Mouse (Mus musculus) kidney, embryonic 15.5 days (tissue): Measurements from ENCODE around the gene Olfr1441. TPM values are rescaled to one million over a fixed set of nuclear protein-coding genes. Genes with fewer than 3 reads are reported as not detected.

Experiments used
- ATAC-seq: fragments of 200-750 bp; cut with Nextera tagmentation; replicated peaks from 2 replicates; pipeline ENCODE4 v1.8.0; 2017; ENCODE audit warnings: moderate TSS enrichment; ENCODE audit not compliant: low FRiP score
- H3K27ac ChIP-seq: fragments of 300-500 bp; sonication (generic); 2 replicates; pipeline ENCODE4 v1.5.1; 2015; ENCODE audit warnings: mild to moderate bottlenecking, inconsistent platforms
- H3K27me3 ChIP-seq: fragments of 300-500 bp; sonication (generic); 2 replicates; pipeline ENCODE4 v1.6.1; 2015; ENCODE audit warnings: inconsistent platforms
- H3K36me3 ChIP-seq: fragments of 300-500 bp; sonication (generic); 2 replicates; pipeline ENCODE4 v1.6.1; 2015; ENCODE audit warnings: inconsistent platforms
- H3K4me1 ChIP-seq: fragments of 300-500 bp; sonication (generic); 2 replicates; pipeline ENCODE4 v1.6.1; 2015; ENCODE audit warnings: inconsistent platforms
- H3K4me2 ChIP-seq: fragments of 300-500 bp; sonication (generic); 2 replicates; pipeline ENCODE4 v1.6.1; 2015; ENCODE audit warnings: moderate library complexity, mild to moderate bottlenecking, inconsistent platforms
- H3K4me3 ChIP-seq: fragments of 300-500 bp; sonication (generic); replicated peaks from 2 replicates; pipeline ENCODE4 v1.5.1; 2015; ENCODE audit warnings: mild to moderate bottlenecking, inconsistent platforms
- H3K9ac ChIP-seq: fragments of 300-500 bp; sonication (generic); 2 replicates; pipeline ENCODE4 v1.6.1; 2015; ENCODE audit warnings: mild to moderate bottlenecking, inconsistent platforms
- H3K9me3 ChIP-seq: fragments of 300-500 bp; sonication (generic); replicated peaks from 2 replicates; pipeline ENCODE4 v1.6.1; 2016; ENCODE audit warnings: inconsistent platforms
- whole genome bisulfite sequencing: fragments of 180-500 bp; shearing (Covaris S2); methylation state at CpG from one replicate; pipeline ENCODE4 v1.1.7; 2015; ENCODE audit warnings: mixed read lengths; 5-methylcytosine and 5-hydroxymethylcytosine counted together
- polyA plus RNA-seq: library from polyadenylated mRNA; unstranded; fragments of >200 nt; fragmentation: Nextera tagmentation; extraction: Ambion mirVana; gene quantifications from 2 replicates; pipeline ENCODE4 v1.2.1, GENCODE M21; 2015

The Olfr1441 gene
- polyA plus RNA-seq = not detected in 2 replicates

GRCm38 (mm10) chr19:12417361-12417760 lies at the start of gene Olfr1441:
Gene Olfr1441, plus strand, starts transcription at chr19:12417433.
- Histone ChIP-seq H3K4me3 (no peak within 1 kb of the TSS), H3K9ac (no peak within 1 kb of the TSS), H3K4me2 (no peak within 1 kb of the TSS), H3K27ac (no peak within 1 kb of the TSS), H3K27me3 (no peaks in the 10 kb centered on the region), H3K9me3 (no peaks in the 10 kb centered on the region), H3K36me3 (no peaks in the 10 kb centered on the region), H3K4me1 (no peaks in the 10 kb centered on the region)
- ATAC-seq = no peak

- Histone ChIP-seq H3K4me1 (no peaks in the 10 kb centered on the region), H3K27me3 (no peaks in the 10 kb centered on the region), H3K4me2 (no peak overlapping the region), H3K27ac (no peak overlapping the region), H3K9me3 (no peaks in the 10 kb centered on the region), H3K9ac (no peak overlapping the region), H3K4me3 (no peak overlapping the region), H3K36me3 (no peaks in the 10 kb centered on the region)
- WGBS = 80% methylated on average over 3 of the region's 3 CpGs
- no peak for ATAC-seq
These were observed 44.2 kb upstream of the Olfr1441 start for GRCm38 (mm10) chr19:12373004-12373403.

DNA sequence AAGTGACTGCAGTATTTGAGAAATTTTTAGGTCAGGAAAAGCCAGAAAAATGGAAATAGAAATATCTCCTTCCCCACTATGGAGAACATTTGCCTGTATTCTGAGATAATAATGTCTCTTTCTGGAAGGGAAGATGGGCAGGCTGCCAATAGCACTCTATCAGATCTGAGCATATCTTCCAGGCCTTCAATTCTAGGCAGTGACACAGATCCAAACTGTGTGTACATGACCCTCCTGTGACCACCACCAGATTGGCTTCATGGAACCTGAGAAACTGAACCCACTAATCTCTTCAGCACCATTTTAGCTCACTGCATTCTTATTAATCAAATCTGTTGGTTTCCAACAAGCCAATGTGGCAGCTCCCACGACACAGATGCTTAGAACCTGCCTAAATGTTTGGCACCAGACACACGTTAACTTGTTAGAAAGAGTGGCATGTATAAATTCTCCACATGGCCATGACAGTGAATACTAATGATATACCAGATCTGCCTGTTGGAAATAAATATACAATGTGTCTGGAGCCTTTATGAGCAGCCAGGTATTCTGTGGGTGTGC lies 42.7 kb upstream of the Olfr1441 start:
- Histone ChIP-seq H3K4me3 (no peak overlapping the region), H3K27ac (no peak overlapping the region), H3K9ac (no peak overlapping the region), H3K4me1 (no peaks in the 10 kb centered on the region), H3K4me2 (no peak overlapping the region), H3K27me3 (no peaks in the 10 kb centered on the region), H3K36me3 (no peaks in the 10 kb centered on the region), H3K9me3 (no peaks in the 10 kb centered on the region)
- no peak for ATAC-seq
- WGBS = 64% methylated on average over 2 of the region's 2 CpGs

DNA sequence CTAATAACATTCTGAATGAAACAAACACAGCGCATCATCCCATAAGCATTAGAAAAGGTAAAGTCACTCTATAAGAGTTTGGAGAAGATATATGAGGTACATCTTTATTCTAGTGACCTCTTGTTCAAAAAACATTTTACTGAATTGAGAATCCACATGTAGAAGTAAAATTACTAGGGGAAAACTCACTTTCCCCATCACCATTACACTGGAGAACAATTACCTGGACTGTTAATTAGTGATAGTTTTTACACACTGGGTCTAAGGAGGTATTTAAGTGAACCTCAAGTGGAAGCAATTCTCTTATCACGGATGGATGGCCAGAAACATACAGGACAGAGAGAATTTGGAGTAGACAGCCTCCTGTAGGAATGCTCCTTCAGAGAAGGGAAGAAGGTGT lies 30.3 kb upstream of the Olfr1441 start, which contains the start of gene Olfr1440:
Gene Olfr1440, plus strand, starts transcription at position 301 of the 400 bp plus-strand sequence.
- Histone ChIP-seq H3K27me3 (no peaks in the 10 kb centered on the region), H3K36me3 (no peaks in the 10 kb centered on the region), H3K9ac (no peak within 1 kb of the TSS), H3K4me3 (no peak within 1 kb of the TSS), H3K4me2 (no peak within 1 kb of the TSS), H3K4me1 (no peaks in the 10 kb centered on the region), H3K9me3 (no peaks in the 10 kb centered on the region), H3K27ac (no peak within 1 kb of the TSS)
- WGBS = 80% methylated on average over 2 of the region's 2 CpGs
- ATAC-seq = no peak

DNA sequence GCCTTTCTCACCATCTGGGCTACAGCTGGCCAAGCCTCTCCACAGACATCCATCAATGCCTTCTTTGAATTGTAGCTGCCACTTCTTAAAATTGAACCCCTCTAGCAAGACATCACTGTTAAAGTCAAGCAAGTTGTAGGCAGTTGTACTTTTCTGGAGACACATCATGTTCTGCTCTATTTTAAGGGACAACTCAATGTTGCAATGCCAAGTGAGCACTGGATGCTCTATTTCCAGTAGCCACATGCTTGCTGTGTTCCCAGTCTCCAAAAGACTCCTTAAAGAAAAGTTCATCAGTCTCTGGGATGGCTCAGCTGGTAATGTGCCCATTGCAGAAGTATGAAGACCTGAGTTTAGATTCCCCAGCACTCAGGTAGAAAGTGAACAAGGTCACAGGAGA lies 3.5 kb upstream of the Olfr1441 start:
- no peak overlapping the region for H3K9ac ChIP-seq

DNA sequence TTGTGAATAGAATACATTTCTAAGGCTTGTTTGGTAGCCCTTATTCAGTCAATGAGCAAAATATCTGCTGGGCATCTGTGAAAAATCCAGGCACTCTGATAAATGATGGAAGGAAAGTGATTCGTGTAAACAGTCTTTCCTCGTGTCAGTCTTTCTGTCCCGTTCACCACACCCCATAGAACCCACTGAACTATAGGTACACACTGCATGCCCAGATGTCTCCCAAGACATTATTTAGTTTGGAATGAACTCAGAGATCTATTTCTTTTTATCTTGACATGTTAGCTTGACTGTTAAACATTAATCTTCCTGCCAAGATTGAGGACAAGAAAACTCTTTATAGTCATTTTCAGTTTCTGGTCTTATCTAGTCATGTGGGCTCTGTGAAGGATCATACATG lies 1.1 kb downstream of the Olfr1441 start:
- ATAC-seq = no peak
- no peaks in the 10 kb centered on the region for H3K9me3 ChIP-seq
- H3K27me3 ChIP-seq = no peaks in the 10 kb centered on the region
- no peak overlapping the region for H3K27ac ChIP-seq
- H3K36me3 ChIP-seq = no peaks in the 10 kb centered on the region
- WGBS = 73% methylated on average over 3 of the region's 3 CpGs
- no peaks in the 10 kb centered on the region for H3K4me1 ChIP-seq
- no peak overlapping the region for H3K4me2 ChIP-seq
- no peak overlapping the region for H3K9ac ChIP-seq
- no peak overlapping the region for H3K4me3 ChIP-seq

More for the DNA sequence above, 3.5 kb upstream of the Olfr1441 start:
- H3K4me1 ChIP-seq = no peaks in the 10 kb centered on the region
- H3K27ac ChIP-seq = no peak overlapping the region
- H3K36me3 ChIP-seq = no peaks in the 10 kb centered on the region
- no peak overlapping the region for H3K4me3 ChIP-seq
- no peaks in the 10 kb centered on the region for H3K27me3 ChIP-seq
- ATAC-seq = no peak
- H3K4me2 ChIP-seq = no peak overlapping the region
- H3K9me3 ChIP-seq = no peaks in the 10 kb centered on the region

GRCm38 (mm10) chr19:12420555-12420954 lies 3.3 kb downstream of the Olfr1441 start:
- Histone ChIP-seq H3K27me3 (no peaks in the 10 kb centered on the region), H3K9me3 (no peaks in the 10 kb centered on the region)
- 77% methylated on average over 6 of the region's 6 CpGs for WGBS

GRCm38 (mm10) chr19:12421680-12422079 lies 4.4 kb downstream of the Olfr1441 start:
- 74% methylated on average over 1 of the region's 1 CpGs for WGBS
- H3K36me3 ChIP-seq = no peaks in the 10 kb centered on the region
- no peaks in the 10 kb centered on the region for H3K4me1 ChIP-seq
- H3K9me3 ChIP-seq = no peaks in the 10 kb centered on the region
- H3K27me3 ChIP-seq = no peaks in the 10 kb centered on the region
- no peak overlapping the region for H3K9ac ChIP-seq
- no peak for ATAC-seq
- no peak overlapping the region for H3K4me3 ChIP-seq
- no peak overlapping the region for H3K27ac ChIP-seq
- no peak overlapping the region for H3K4me2 ChIP-seq

More at GRCm38 (mm10) chr19:12420555-12420954, 3.3 kb downstream of the Olfr1441 start:
- Histone ChIP-seq H3K9ac (no peak overlapping the region), H3K4me3 (no peak overlapping the region), H3K27ac (no peak overlapping the region), H3K36me3 (no peaks in the 10 kb centered on the region), H3K4me1 (no peaks in the 10 kb centered on the region), H3K4me2 (no peak overlapping the region)
- ATAC-seq = no peak

DNA sequence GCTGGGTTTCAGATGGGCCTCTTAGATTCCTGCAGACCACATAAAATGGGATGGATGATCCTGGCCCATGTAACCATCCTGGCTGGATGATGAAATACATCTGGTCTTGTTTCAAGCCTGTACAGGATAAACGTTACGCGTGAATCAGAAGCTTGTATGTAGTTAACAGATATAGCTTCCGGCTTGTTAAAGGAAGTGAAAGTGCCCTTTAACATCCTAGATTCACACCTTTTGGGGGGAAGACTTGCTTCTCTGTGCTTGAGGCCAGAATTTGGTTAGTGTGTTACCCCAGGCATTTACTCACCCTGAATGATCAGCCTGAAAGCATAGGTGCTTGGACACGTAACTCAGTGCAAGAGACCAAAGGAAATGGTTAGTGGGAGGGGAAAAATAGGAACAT lies 9.9 kb downstream of the Olfr1441 start:
- Histone ChIP-seq H3K27ac (no peak overlapping the region), H3K4me2 (no peak overlapping the region), H3K9ac (no peak overlapping the region), H3K4me1 (no peaks in the 10 kb centered on the region), H3K4me3 (no peak overlapping the region), H3K36me3 (no peaks in the 10 kb centered on the region), H3K27me3 (no peaks in the 10 kb centered on the region), H3K9me3 (no peaks in the 10 kb centered on the region)
- 87% methylated on average over 5 of the region's 5 CpGs for WGBS
- no peak for ATAC-seq

GRCm38 (mm10) chr19:12427605-12428004 lies 10.4 kb downstream of the Olfr1441 start, which contains the start of gene Pfpl:
Gene Pfpl, plus strand, starts transcription at chr19:12427905.
- Histone ChIP-seq H3K9me3 (no peaks in the 10 kb centered on the region), H3K4me1 (no peaks in the 10 kb centered on the region), H3K4me2 (no peak within 1 kb of the TSS), H3K36me3 (no peaks in the 10 kb centered on the region), H3K27me3 (no peaks in the 10 kb centered on the region), H3K27ac (no peak within 1 kb of the TSS), H3K4me3 (no peak within 1 kb of the TSS), H3K9ac (no peak within 1 kb of the TSS)
- 92% methylated on average over 6 of the region's 6 CpGs for WGBS
- ATAC-seq = no peak

- no peaks in the 10 kb centered on the region for H3K27me3 ChIP-seq
- no peaks in the 10 kb centered on the region for H3K36me3 ChIP-seq
- H3K27ac ChIP-seq = no peak overlapping the region
- 5% methylated on average over 2 of the region's 2 CpGs for WGBS
- H3K4me2 ChIP-seq = no peak overlapping the region
- peak; percentile 52; the same call in 1 of the 2 replicates for ATAC-seq
- H3K4me1 ChIP-seq = no peaks in the 10 kb centered on the region
- no peaks in the 10 kb centered on the region for H3K9me3 ChIP-seq
- H3K4me3 ChIP-seq = no peak overlapping the region
- no peak overlapping the region for H3K9ac ChIP-seq
These were observed 15.8 kb downstream of the Olfr1441 start for GRCm38 (mm10) chr19:12433033-12433432.

DNA sequence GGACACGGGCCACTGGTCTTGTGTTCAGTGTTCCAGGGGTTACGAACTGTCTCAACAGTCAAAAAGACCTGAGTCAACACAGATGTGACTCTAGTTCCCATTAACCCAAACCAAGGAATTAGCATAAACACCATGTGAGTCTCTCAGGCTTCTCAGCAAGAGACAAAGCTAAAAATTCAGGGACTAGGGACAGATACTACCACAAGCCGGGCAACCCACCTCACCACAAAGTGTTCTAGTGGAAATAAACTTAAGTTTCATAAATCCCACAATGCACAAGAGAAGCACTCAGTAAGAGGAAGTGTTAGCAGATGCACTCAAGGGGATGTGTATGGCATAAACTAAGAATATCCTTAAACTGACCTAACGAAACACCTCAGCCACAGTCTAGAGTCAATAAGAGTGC lies 17.8 kb downstream of the Olfr1441 start:
- no peaks in the 10 kb centered on the region for H3K27me3 ChIP-seq
- no peak overlapping the region for H3K9ac ChIP-seq
- H3K27ac ChIP-seq = no peak overlapping the region
- no peaks in the 10 kb centered on the region for H3K9me3 ChIP-seq
- H3K4me3 ChIP-seq = no peak overlapping the region
- no peaks in the 10 kb centered on the region for H3K4me1 ChIP-seq
- H3K4me2 ChIP-seq = no peak overlapping the region
- no peaks in the 10 kb centered on the region for H3K36me3 ChIP-seq
- no peak for ATAC-seq
- 79% methylated on average over 4 of the region's 4 CpGs for WGBS
